Mouse (Mus musculus) heart, postnatal 0 days (tissue): ENCODE data around the gene Olfml1. TPM values are rescaled to one million over a fixed set of nuclear protein-coding genes. Genes with fewer than 3 reads are reported as not detected.

Experiments used
- ATAC-seq: fragments of 200-750 bp; cut with Nextera tagmentation; 2 replicates; pipeline ENCODE4 v1.8.0; 2017; ENCODE audit warnings: low read depth, moderate number of reproducible peaks, moderate library complexity; ENCODE audit not compliant: insufficient read depth
- DNase-seq: peaks from one replicate; pipeline ENCODE4 v3.0.0-alpha.2; 2016; ENCODE audit warnings: low spot score
- H3K27ac ChIP-seq: fragments of 300-500 bp; sonication (generic); 2 replicates; pipeline ENCODE4 v1.5.1; 2014; ENCODE audit warnings: low read depth, mild to moderate bottlenecking
- H3K27me3 ChIP-seq: fragments of 300-500 bp; sonication (generic); 2 replicates; pipeline ENCODE4 v1.6.1; 2014; ENCODE audit warnings: low read length, mixed read lengths; ENCODE audit not compliant: control insufficient read depth, insufficient read depth
- H3K36me3 ChIP-seq: fragments of 300-500 bp; sonication (generic); replicated peaks from 2 replicates; pipeline ENCODE4 v1.6.1; 2014; ENCODE audit warnings: low read length, mixed read lengths; ENCODE audit not compliant: control insufficient read depth, insufficient read depth
- H3K4me1 ChIP-seq: fragments of 300-500 bp; sonication (generic); 2 replicates; pipeline ENCODE4 v1.6.1; 2014; ENCODE audit warnings: antibody characterized with exemption; ENCODE audit not compliant: control insufficient read depth, insufficient read depth
- H3K4me2 ChIP-seq: fragments of 300-500 bp; sonication (generic); 2 replicates; pipeline ENCODE4 v1.6.1; 2014; ENCODE audit warnings: low read depth, mild to moderate bottlenecking, low read length, moderate library complexity
- H3K4me3 ChIP-seq: fragments of 300-500 bp; sonication (generic); 2 replicates; pipeline ENCODE4 v1.5.1; 2014; ENCODE audit warnings: low read depth, low read length
- H3K9ac ChIP-seq: fragments of 300-500 bp; sonication (generic); replicated peaks from 2 replicates; pipeline ENCODE4 v1.6.1; 2014; ENCODE audit warnings: low read depth, low read length, mixed read lengths
- H3K9me3 ChIP-seq: fragments of 300-500 bp; sonication (generic); replicated peaks from 2 replicates; pipeline ENCODE4 v1.6.1; 2016; ENCODE audit warnings: low read length; ENCODE audit not compliant: control insufficient read depth
- CTCF ChIP-seq: IDR thresholded peaks from 2 replicates; pipeline ENCODE4 v1.5.1; 2016; ENCODE audit warnings: antibody characterized with exemption, control low read depth, low read depth
- EP300 ChIP-seq: IDR thresholded peaks from 2 replicates; pipeline ENCODE4 v1.6.1; 2016; ENCODE audit warnings: antibody characterized with exemption, low read depth
- WGBS: fragments of 180-500 bp; shearing (Covaris S2); extraction: QIAGEN DNeasy Blood & Tissue Kit; methylation state at CpG from one replicate; pipeline ENCODE4 v1.1.7; 2014; 5-methylcytosine and 5-hydroxymethylcytosine counted together
- polyA plus RNA-seq: library from polyadenylated mRNA; unstranded; fragments of >200 nt; fragmentation: Nextera tagmentation; extraction: Ambion mirVana; gene quantifications from 2 replicates; pipeline ENCODE4 v1.2.1, GENCODE M21; 2015
- total RNA-seq: library from RNA; depleted of rRNA; stranded (reverse); fragments of >200 nt; gene quantifications from 2 replicates; pipeline ENCODE4 v1.2.3, GENCODE M21; 2014; ENCODE audit warnings: low replicate concordance; rRNA removed

Olfml1 gene
- total and polyA plus RNA-seq, 2 experiments from 2014 or later, result 2.9 to 5.1 TPM

DNA sequence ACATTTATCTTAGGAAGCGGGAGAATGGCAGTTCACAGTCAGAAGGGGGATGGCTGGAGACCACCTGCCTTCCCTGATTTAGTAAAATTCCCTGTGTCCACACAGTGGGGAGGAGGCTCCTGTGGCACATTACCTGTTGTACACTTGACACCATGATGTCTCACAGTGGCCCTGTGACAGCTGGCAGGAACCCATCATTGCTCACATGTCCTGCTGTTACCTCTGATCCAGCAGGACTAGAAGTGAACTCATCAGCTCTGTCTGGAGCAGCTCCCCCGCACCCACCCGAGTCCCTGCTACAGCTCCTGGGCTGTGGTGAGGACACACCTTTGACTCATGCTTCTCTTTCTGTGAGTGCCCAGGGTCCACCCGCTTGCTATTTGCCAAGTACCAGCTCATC lies 66.0 kb downstream of the Olfml1 start:
- Histone ChIP-seq H3K4me3 (no peak overlapping the region), H3K4me2 (no peak overlapping the region), H3K27ac (no peak overlapping the region), H3K9me3 (no peaks in the 10 kb centered on the region), H3K36me3 (no peaks in the 10 kb centered on the region), H3K4me1 (no peaks in the 10 kb centered on the region), H3K9ac (no peak overlapping the region), H3K27me3 (no peaks in the 10 kb centered on the region)
- TF ChIP-seq CTCF (no peak), EP300 (no peak)
- WGBS, result 84% methylated on average over 4 of the region's 4 CpGs
- no peak for ATAC-seq
- no peak for DNase-seq

DNA sequence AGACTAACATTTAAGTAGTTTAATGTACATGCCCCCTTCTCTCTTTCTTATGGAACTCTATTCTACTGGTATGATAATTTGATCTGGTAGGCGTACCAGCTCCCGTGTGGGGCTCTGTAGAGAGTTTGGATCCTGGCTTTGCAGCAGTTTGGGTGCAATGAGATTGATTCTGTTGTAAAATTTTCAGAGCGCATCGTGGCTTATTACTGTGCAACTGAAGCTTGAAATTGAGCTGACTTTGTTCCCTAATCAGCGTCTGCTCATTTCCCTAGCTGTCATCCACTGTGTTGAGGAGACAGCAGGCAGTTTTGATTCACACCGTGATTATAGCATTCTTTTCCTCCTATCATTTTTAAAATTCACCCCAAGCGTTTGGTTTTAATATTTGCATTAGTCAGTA lies 70.2 kb downstream of the Olfml1 start:
- no peaks in the 10 kb centered on the region for H3K36me3 ChIP-seq
- no peaks in the 10 kb centered on the region for H3K9me3 ChIP-seq
- H3K9ac ChIP-seq, result no peak overlapping the region
- 73% methylated on average over 7 of the region's 7 CpGs for WGBS
- H3K4me3 ChIP-seq, result no peak overlapping the region
- H3K4me2 ChIP-seq, result no peak overlapping the region
- no peaks in the 10 kb centered on the region for H3K27me3 ChIP-seq
- ATAC-seq (no peak), DNase-seq (no peak)
- no peak for TF ChIP-seq EP300
- TF ChIP-seq CTCF, result no peak
- H3K27ac ChIP-seq, result no peak overlapping the region
- H3K4me1 ChIP-seq, result no peaks in the 10 kb centered on the region

DNA sequence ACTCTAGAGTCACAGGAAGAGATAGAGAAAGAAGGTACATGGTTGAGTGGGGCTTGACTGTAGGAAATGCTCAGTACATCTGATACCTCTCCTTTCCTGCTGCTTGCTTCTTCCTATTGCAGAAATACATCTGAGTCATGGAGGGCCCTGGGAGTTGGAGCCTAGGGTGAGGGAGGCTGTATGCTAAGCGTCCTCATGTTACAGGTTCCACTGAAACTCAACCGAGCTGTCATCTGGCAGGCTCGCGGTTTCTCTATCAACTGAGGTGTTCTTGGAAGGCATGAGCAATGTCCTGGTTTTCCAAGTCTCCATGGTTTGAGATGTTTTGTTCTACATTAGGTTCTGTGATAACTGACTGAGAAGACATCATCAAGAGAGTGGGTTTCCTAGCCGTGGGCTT lies 70.8 kb downstream of the Olfml1 start:
- Histone ChIP-seq H3K4me2 (no peak overlapping the region), H3K9ac (no peak overlapping the region), H3K4me3 (no peak overlapping the region), H3K27ac (no peak overlapping the region), H3K27me3 (no peaks in the 10 kb centered on the region), H3K9me3 (no peaks in the 10 kb centered on the region), H3K4me1 (no peaks in the 10 kb centered on the region), H3K36me3 (no peaks in the 10 kb centered on the region)
- no peak for TF ChIP-seq EP300
- TF ChIP-seq CTCF, result no peak
- DNase-seq (no peak), ATAC-seq (no peak)
- 68% methylated on average over 5 of the region's 5 CpGs for WGBS

Other genes with a start within 250 kb of the Olfml1 start
- gene Syt9, start 196.7 kb upstream of the Olfml1 start, total RNA-seq, result 1.9 TPM in 1 of 2 replicates, not detected in the other
- 0.04 and 0.07 TPM in 2 replicates for gene Syt9, start 196.7 kb upstream of the Olfml1 start, polyA plus RNA-seq
- gene Ppfibp2, start 27.8 kb downstream of the Olfml1 start, total RNA-seq, result 8.4 and 17.5 TPM in 2 replicates
- 6.6 and 6.8 TPM in 2 replicates for gene Ppfibp2, start 27.8 kb downstream of the Olfml1 start, polyA plus RNA-seq
- gene 5330417H12Rik, start 57.7 kb downstream of the Olfml1 start, total RNA-seq, result not detected in 2 replicates
- not detected in 2 replicates for gene 5330417H12Rik, start 57.7 kb downstream of the Olfml1 start, polyA plus RNA-seq
- gene Cyb5r2, start 190.6 kb downstream of the Olfml1 start, total RNA-seq, result not detected in 2 replicates
- gene Cyb5r2, start 190.6 kb downstream of the Olfml1 start, polyA plus RNA-seq, result 1.0 TPM in 2 replicates
- gene Ovch2, start 233.8 kb downstream of the Olfml1 start, total RNA-seq, result not detected in 2 replicates
- gene Ovch2, start 233.8 kb downstream of the Olfml1 start, polyA plus RNA-seq, result not detected in 2 replicates
- not detected in 2 replicates for gene Olfr467, start 244.8 kb downstream of the Olfml1 start, total RNA-seq
- not detected in 2 replicates for gene Olfr467, start 244.8 kb downstream of the Olfml1 start, polyA plus RNA-seq